Mouse (Mus musculus) T-helper 2 cell (primary cell): Measurements from ENCODE around the gene Islr.

Experiments
- in situ Hi-C: fragments of 300-600 bp; cut with MboI, MseI; formaldehyde crosslinking; loops from one replicate; pipeline ENCODE4 v1.15.1; 2025; ENCODE audit warnings: high pct_unique_total_duplicates

Gene Islr

DNA sequence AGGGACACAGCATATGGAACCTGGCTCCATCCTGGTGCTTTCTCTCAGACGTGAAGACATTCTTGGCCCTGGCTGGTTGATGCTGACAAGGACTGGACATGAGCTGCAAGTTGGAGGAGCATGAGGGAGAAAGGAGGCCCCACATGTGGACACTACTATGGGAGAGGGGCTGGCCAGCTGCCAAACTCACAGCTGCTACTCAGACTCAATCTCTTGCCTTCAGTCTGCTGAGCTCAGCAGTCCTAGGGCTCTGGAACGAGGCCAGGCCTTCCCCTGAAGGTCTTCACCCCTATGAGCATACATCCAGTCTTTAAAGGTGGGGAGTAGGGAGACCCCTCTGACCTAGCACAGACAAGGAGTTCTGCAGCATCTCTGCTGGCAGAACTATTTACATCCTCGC, 48.7 kb downstream of the Islr start:
- in situ Hi-C loops, result no loop called here

DNA sequence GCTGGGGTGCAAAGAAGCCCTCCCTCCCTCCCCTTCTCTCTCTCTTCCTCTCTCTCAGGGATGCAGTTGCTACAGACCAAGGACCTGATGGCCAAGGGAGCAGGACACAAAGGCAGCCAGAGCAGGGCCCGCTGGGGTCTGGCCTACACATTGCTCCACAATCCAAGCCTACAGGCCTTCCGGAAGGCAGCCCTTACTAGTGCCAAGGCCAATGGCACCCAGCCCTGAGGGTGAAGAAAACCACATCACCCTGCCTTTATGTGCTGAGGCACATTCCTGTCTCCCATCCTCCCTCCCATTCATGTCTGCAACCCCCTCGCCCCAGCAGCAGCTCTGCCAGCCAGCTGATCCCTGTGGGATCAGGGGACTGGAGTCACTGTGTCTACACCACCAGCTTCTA, 51.0 kb downstream of the Islr start:
- in situ Hi-C loops, result no loop called here

DNA sequence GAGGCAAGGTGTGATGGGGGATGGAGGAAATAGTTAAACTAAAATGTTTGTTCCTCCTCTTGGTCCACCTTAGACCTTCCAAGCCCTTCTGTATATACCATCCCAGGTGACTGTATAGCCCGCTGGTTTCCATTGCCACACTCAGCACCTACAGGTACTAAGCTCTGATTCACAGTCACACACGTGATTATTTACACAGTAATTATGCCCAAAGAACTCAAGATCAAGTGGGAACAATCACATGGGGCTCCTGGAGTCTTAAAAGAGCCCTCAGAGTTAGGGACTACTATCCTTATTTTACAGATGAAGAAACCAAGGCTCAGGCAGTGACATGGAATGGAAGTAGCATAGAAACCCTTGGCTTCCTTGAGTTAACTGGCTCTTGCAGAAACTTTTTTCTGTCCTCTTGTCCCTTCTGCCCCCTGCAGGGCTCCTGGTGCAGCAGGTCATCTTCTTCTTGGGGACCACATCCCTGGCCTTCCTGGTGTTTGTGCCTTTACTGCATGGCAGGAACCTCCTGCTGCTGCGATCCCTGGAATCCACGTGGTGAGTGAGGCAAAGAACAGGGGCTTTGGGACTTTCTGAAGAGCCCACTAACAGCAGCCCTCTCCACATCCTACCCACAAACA, 53.3 kb downstream of the Islr start:
- in situ Hi-C loops, result no loop called here

DNA sequence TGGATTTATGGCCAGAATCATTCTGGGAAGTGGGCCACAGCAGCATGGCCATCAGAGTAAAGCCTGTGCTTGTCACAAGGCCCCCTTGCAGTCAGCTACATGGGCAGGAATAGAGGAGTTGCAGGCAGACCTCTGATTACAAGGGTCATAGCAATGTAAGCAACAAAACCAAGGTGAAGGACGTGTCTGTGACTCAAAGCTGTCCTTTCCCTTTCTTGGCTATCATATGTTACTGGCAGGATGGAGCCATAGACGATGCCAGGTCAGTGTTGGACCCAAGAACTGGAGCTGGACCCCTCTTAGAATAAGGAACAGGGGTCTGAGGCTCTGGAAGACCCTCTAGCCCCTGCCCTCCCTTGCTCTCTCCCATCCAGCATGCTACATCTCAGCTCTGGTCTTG, 55.3 kb downstream of the Islr start:
- in situ Hi-C loops, result no loop called here

DNA sequence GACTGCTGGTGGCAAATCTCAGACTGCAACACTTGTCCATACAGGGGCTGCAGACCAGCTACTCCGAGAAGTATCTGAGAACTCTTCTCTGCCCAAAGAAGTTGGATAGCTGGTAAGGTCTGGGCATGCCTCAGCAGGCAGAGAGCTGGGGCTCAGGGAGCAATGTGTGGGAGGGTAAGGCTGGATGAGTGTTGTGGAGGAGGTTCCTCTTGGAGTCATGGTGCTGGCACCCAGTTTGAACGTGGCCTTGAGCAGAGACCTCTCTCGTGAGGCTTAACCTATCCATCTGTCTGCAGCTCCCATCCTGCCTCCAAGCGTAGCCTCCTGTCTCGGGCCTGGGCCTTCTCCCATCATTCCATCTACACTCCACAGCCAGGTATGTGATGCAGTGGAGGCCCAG, 58.7 kb downstream of the Islr start:
- in situ Hi-C loops, result no loop called here

DNA sequence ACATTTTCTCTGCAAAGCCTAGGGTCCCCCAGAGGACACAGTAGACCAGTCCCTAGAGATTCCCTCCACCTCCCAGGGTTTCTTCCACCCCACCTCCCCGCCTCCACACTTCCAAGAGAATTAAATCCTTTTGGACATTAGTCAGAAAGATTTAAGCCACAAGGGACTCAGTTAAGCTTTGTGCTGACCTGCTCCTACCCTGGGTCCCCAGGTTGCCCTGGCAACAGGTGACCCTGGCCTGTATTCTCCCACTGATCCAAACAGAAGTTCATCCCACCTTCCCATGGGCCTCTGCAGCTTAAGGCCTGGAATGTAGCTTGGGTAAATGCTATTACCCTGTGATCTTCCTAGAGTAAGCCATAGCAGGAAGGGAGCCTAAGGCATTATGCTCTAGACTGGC, 59.4 kb downstream of the Islr start:
- in situ Hi-C loops, result loop anchor here (5.0 kb wide), 1 partner anchor 107 kb away; no protein-coding TSS in a partner anchor

DNA sequence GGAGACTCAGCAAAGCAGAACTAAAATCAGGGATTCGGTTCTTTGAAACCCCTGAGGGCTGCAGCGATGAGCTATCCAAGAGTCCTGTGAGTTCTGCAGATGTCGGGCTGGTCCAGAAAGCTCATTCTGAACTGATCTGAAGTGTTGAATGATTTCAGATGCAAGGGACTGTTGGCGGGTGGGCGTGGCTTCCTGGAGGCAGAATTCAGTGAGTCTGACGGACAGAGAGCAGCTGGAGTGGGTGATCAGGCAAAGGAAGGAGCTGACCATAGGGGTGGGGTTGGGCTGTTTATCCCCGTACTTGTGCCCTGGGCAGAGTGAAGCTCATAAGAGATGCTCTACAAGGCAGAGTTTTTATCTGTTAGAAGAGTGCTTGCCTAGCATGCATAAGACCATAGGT, 60.7 kb downstream of the Islr start:
- in situ Hi-C loops, result loop anchor here (5.0 kb wide), 1 partner anchor 106 kb away; no protein-coding TSS in a partner anchor

DNA sequence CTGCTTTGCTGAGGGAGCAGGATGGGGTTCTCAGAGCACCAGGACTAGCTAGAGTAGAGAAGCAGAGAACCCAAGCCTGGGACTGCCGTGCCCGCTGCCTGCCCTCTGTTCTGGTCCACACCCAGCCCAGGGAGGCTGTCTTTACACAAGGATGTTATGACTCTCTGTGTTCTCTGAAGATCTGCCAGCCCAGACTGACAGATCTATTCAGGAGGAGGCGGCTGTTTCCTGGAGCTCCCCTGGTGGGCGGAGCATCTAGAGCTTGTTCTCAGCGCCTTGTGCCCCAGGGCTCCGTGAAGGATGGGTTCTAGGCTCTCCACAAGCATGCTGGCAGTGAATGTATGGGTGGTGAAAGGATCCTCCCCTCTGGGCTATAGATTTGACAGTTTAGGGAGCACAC, 64.2 kb downstream of the Islr start:
- in situ Hi-C loops, result loop anchor here (5.0 kb wide), 1 partner anchor 103 kb away; no protein-coding TSS in a partner anchor

DNA sequence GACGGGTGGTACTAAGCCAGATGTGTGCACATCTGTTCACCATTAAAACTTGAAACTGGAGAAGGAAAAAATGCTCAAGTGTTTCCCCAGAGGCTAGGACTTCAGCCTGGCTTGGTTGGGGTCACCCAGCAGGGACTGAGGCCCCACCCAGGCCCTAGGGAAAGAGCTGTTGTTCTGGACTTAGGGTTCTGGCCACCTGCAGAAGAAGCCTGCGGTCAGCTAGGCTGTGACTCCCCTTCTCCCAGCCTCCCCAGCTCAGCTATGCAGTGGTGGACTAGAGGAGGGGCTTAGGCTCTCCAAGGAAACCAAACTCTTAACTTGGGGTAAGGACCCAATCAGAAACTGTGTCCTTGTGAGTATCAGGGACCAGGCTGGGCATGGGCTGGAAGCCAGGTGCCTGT, 68.2 kb downstream of the Islr start:
- in situ Hi-C loops, result no loop called here

DNA sequence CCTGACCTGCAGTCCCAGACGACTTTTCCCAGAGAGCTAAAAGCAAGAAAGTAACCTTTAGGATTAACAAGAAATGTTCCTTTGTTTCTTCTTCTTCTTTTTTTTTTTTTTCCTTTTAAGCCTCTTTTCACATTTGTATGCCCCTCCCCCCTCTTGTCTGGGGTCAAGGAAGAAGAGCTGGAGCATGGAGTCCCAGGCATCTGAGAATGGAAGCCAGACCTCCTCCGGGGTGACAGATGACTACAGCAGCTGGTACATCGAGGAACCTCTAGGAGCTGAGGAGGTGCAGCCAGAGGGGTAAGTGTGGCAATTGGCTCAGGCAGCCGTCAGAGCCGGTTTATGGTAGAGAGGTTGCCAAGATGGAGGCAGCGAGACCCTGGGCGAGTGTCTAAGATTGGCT, 69.2 kb downstream of the Islr start:
- in situ Hi-C loops, result no loop called here

DNA sequence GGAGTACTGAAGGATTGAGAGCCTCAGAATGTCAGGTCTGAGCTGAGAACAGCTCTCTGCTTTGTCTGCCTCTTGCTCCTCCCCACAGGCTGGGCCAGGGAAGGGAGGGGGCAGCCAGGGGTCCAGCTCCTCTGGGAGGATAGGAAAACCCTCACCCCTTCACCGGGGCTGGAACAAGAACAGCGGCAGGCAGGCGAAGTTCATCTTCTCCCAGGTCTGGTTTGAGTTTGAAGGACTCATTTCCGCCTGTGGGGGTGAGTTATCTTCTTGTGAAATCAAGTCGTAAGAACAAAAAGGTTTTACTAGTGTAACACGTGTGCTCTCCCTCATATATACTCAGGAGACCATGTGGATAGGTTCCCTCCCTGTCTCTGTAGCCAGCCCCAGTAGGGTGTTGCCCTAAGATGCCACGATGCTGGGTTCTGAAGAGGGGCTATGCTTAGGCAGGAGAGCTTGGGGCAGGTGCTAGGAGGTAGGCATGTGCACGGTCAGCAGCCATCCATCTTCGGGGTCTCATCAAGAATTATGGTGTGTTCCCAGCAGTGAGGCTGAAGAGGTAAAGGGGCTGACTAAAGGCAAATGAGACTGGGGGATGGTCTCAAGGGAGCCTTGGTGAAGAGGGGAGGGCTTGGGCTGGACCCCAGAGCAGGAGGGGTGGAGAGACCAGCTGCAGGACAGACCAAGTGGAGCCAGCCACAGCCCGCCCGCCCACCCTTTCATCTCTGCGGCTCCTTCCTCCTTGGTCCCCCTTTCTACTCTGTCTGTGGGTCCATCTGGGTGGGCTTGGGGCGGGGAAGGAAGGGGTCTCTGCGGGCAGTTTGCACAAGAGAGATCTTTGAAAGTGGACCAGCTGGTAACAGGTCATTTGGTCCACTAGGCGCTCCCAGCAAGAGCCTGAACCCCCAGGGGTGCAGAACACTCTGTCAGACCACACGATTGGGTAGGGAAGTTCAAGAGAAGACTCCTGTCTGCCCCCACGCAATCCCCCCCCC, 69.9 kb downstream of the Islr start:
- in situ Hi-C loops, result no loop called here

DNA sequence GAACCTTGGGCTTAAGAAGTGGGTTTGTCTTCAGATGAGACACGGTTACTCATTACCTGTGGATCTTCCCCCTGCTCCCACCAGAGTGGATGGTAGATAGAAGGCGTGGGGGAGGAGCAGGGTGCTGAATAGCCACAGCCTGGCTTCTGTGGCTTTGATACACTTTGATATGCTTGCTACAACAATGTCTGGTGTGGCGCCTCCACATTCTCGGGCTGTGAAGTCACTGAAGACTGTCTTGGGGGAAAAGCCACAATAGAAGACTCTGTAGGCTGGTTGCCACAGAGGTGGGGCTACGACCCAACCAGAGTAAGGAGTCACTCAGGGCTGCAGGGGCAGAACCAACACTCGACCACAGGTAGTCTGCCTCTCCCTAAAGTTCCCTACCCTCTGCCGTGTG, 72.4 kb downstream of the Islr start:
- in situ Hi-C loops, result no loop called here

DNA sequence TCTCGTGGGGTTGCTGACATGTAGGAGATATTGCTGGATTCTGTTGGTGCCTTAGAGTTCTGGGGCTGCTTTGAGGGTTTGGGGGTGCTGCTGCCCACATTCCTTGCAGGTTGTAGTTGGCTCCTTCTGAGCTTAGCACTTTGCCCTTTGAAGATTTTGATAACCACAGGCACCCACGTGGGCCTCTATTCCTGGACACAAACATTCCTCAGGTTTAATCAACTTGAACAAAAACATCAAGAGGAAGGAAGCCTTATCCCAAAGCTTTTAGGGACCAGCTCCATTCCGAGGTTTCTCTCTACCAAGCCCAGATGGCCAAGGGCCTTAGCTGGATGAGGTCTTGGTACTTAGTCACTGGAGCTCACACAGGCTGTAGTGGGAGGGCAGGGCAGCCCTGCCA, 73.2 kb downstream of the Islr start:
- in situ Hi-C loops, result no loop called here

DNA sequence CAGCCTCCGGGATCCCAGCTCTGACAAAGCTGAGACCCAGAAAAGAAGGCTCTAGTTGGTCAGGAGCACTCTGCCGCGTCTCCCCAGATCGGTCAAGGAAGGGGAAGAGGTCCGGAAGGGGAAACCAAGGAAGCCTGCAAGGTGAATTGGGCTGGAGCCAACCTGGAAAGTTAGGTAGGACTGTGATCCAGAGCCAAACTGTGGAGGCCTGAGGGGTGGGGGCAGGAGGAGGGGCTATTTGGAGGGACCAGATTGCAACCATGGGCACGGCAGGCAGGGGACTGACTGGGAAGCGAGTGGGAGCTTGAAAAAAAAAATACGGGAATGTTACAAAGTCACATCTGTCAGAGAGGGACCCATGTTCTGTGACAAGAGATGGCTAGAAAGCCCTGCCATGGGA, 74.6 kb downstream of the Islr start:
- in situ Hi-C loops, result no loop called here

DNA sequence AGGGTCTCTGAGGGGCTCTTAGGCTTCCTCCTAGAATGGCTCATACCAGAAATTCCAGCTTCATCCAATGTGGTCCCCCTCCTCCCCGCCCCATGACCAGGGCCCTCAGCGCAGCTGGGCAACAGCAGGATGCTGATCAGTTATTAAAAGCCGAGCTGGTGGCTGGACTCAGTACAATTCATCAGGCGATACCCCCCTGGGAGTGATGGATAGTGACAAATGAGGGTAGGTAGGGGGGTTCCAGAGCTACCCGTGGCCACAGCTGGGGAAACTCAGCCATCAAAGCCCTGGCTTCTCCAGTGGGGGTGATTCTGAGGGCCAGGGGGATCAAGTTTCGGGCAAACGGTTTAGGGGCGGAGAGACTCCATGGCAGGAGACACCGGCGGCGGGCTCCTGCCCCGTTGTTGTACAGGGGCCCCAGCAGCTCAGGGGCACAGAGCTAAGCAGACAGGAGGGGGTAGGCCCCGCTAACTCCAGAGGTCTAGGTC, 75.1 kb downstream of the Islr start:
- in situ Hi-C loops, result no loop called here

DNA sequence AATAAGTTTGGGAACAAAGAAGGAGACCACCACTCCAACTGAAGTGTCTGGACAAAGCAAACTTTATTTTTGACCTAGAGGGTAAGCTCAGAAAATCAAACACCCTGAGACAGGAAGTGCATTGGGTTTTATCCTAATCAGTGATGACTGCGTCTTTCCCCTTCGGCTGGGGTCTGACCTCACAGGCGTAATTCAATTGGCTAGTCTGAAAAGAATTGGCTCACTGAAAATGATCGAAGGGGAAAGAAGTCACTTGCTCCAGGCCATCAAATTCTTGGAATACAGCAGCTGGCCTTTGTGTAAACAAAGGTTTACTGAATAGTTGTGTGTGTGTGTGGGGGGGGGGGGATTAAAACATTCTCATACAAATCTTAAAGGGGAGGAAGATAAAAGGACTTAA, 78.3 kb downstream of the Islr start:
- in situ Hi-C loops, result no loop called here

DNA sequence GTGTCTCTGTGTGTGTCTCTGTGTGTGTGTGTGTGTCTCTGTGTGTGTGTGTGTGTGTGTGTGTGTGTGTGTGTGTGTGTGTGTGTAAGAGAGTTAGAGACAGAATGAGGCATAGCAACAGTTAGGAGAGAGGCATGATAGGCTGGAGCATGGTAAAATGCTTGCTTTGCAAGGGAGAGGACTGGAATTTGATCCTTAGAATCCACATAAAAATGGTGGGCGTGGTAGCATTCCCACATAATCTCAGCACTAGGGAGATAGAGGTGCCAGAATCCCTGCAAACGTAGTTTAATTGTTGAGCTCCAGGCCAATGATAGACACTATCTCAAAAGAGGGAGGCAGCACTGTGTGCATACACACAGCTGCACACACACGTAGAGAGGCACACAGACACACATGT, 79.0 kb downstream of the Islr start:
- in situ Hi-C loops, result no loop called here

DNA sequence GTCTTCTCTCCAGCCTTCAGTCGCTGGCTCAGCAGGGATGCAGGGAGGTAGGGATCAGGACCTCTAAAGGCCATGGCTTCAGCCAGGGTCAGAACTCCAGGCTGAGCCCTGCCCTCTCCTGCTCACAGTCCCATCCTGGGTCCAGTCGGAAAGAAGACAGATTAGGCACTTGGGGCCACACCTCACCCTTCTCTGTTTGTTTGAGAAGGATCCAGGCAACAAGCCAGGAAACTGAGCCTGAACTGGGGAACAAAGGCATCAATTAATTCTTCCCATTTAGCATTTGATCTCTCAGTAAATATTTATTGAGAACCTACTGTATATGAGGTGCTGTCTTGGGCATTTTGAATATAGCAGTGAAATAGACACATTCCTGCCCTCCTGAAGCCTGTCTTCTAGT, 85.4 kb downstream of the Islr start, which contains the start of gene Ccdc33:
Gene Ccdc33, minus strand, starts transcription at position 153 of the 400 bp plus-strand sequence.
- in situ Hi-C loops, result loop anchor here (10.0 kb wide), 1 partner anchor 254 kb away; no protein-coding TSS in a partner anchor

DNA sequence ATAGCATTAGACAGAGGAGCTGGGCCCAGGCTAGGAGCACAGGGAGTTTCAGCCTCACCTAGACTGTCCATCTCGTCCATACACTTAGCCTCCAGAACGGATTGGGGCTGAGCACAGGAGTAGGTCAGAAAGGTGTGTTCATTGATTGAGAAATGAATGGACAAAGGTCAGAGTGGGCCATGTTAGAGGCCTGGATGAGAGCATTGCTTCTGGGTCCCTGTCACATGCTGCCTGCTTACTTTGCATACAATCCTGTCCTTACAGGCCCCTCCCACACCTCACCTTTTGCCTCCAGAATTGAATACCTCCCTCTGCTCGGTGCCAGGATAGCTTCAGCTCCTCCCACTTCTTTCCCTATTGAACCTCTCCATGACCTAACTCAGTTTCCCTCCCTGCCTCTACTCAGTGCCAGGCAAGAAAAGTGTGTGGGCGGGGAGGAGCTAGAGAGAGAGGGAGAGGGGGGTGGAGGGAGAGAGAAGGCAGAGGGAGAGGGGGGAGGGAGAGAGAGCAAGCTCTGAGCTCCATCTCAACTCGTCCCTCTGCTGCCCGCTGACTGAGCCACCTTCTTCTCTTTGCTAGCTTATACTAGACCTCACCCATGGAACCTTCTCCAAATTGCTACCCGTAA, 88.0 kb downstream of the Islr start:
- in situ Hi-C loops, result loop anchor here (10.0 kb wide), 1 partner anchor 251 kb away; no protein-coding TSS in a partner anchor

DNA sequence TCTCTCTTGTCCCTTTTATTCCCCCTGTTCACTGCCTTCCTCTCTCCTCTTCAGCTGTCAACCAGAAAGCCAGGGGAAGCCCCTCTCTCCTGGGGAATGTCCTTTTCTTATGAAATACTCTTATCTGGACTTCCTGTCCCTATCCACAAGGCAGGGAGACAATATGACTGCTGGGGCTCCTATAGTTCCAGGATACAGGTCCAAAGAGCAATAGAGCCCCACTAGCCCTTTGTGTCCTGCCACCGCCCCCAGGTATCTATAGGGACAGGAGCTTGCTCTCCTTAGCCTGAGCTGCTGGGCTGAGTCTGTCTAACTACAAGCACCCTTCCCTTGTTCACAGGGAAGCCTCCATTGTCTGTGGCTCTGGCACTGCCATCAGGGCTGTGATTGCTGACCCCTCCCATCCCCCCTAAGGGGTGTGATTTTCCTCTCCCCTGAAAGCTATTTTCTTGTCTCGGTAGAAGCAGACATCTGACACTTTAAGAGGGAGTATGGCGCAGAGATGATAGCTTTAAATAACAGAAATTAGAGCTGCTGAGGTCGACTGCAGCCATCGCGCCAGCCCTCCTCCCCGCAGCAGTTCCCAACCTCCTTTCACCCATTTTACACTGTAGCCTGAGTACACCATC, 88.7 kb downstream of the Islr start:
- in situ Hi-C loops, result loop anchor here (10.0 kb wide), 1 partner anchor 251 kb away; no protein-coding TSS in a partner anchor

DNA sequence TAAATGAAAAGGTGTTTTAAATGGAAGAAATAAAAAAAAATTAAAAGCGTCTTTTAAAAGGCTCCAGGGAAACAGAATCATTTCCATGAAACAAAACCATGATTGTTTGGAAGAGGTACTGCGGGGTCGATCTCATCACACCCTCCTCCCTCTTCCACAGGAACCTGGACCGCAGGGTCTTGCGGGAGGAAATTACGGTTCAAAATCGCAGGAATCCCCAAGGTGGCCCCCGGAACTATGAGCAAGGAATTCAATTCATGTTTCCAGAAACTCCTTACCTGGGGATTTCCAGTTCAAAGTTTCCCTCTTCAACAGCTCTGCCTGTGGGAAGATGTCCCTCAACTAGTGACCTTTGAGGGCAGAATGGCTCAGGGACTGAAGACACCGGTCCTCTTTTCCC, 90.1 kb downstream of the Islr start:
- in situ Hi-C loops, result loop anchor here (10.0 kb wide), 1 partner anchor 249 kb away; no protein-coding TSS in a partner anchor
